Mouse (Mus musculus) neural tube, embryonic 14.5 days (tissue): ENCODE data around the gene Kcnq2. TPM values are rescaled to one million over a fixed set of nuclear protein-coding genes. Genes with fewer than 3 reads are reported as not detected.
A peak's percentile ranks its signal among the peaks of the same experiment; 100 is the strongest.

Experiments used
- ATAC-seq: fragments of 200-750 bp; cut with Nextera tagmentation; 2 replicates; pipeline ENCODE4 v1.8.0; 2017; ENCODE audit warnings: low read depth, mild to moderate bottlenecking, moderate TSS enrichment, moderate library complexity
- H3K27ac ChIP-seq: fragments of 300-500 bp; sonication (generic); 2 replicates; pipeline ENCODE4 v1.5.1; 2014; ENCODE audit warnings: low read depth, mild to moderate bottlenecking, control low read depth, low read length, moderate library complexity, mixed read lengths
- H3K27me3 ChIP-seq: fragments of 300-500 bp; sonication (generic); 2 replicates; pipeline ENCODE4 v1.6.1; 2014; ENCODE audit warnings: low read length; ENCODE audit not compliant: control insufficient read depth, insufficient read depth
- H3K36me3 ChIP-seq: fragments of 300-500 bp; sonication (generic); 2 replicates; pipeline ENCODE4 v1.6.1; 2014; ENCODE audit warnings: low read length, mixed read lengths; ENCODE audit not compliant: control insufficient read depth, insufficient read depth
- H3K4me1 ChIP-seq: fragments of 300-500 bp; sonication (generic); 2 replicates; pipeline ENCODE4 v1.6.1; 2014; ENCODE audit warnings: low read length; ENCODE audit not compliant: control insufficient read depth, insufficient read depth
- H3K4me2 ChIP-seq: fragments of 300-500 bp; sonication (generic); 2 replicates; pipeline ENCODE4 v1.6.1; 2014; ENCODE audit warnings: mild to moderate bottlenecking, low read depth, low read length, control low read depth
- H3K4me3 ChIP-seq: fragments of 300-500 bp; sonication (generic); 2 replicates; pipeline ENCODE4 v1.5.1; 2014; ENCODE audit warnings: low read depth, low read length, control low read depth, mixed read lengths
- H3K9ac ChIP-seq: fragments of 300-500 bp; sonication (generic); replicated peaks from 2 replicates; pipeline ENCODE4 v1.6.1; 2014; ENCODE audit warnings: low read depth, mild to moderate bottlenecking, control low read depth, low read length, mixed read lengths
- H3K9me3 ChIP-seq: fragments of 300-500 bp; sonication (generic); 2 replicates; pipeline ENCODE4 v1.6.1; 2016; ENCODE audit warnings: low read length; ENCODE audit not compliant: control insufficient read depth
- WGBS: fragments of 180-500 bp; shearing (Covaris S2); extraction: QIAGEN DNeasy Blood & Tissue Kit; methylation state at CpG from one replicate; pipeline ENCODE4 v1.1.7; 2014; 5-methylcytosine and 5-hydroxymethylcytosine counted together
- polyA plus RNA-seq: library from polyadenylated mRNA; unstranded; fragments of >200 nt; fragmentation: Nextera tagmentation; extraction: Ambion mirVana; gene quantifications from 2 replicates; pipeline ENCODE4 v1.2.1, GENCODE M21; 2014

Gene Kcnq2
- polyA plus RNA-seq, 1 experiment from 2014 or later: 56.7 TPM

GRCm38 (mm10) chr2:181102161-181102560 is 32.9 kb downstream of the Kcnq2 start:
- peaks cover 4% of the 10 kb centered on the region for H3K36me3 ChIP-seq
- WGBS: 13% methylated on average over 2 of the region's 2 CpGs
- H3K27ac ChIP-seq: peak overlapping the region; percentile 45
- no peak overlapping the region for H3K4me3 ChIP-seq
- H3K9ac ChIP-seq: no peak overlapping the region
- peaks cover 9% of the 10 kb centered on the region; the same call in 1 of the 2 replicates for H3K4me1 ChIP-seq
- H3K27me3 ChIP-seq: no peaks in the 10 kb centered on the region
- H3K4me2 ChIP-seq: no peak overlapping the region
- no peaks in the 10 kb centered on the region for H3K9me3 ChIP-seq
- ATAC-seq: peak; percentile 63; the same call in 1 of the 2 replicates

GRCm38 (mm10) chr2:181101626-181102025 is 33.5 kb downstream of the Kcnq2 start:
- Histone ChIP-seq H3K9ac (no peak overlapping the region), H3K27me3 (no peaks in the 10 kb centered on the region), H3K9me3 (no peaks in the 10 kb centered on the region), H3K4me2 (no peak overlapping the region), H3K36me3 (peaks cover 9% of the 10 kb centered on the region), H3K4me1 (peaks cover 9% of the 10 kb centered on the region; the same call in 1 of the 2 replicates), H3K4me3 (no peak overlapping the region), H3K27ac (peak overlapping the region; percentile 45; the same call in 1 of the 2 replicates)
- peak; percentile 52; the same call in 1 of the 2 replicates for ATAC-seq
- WGBS: 33% methylated on average over 1 of the region's 1 CpGs

DNA sequence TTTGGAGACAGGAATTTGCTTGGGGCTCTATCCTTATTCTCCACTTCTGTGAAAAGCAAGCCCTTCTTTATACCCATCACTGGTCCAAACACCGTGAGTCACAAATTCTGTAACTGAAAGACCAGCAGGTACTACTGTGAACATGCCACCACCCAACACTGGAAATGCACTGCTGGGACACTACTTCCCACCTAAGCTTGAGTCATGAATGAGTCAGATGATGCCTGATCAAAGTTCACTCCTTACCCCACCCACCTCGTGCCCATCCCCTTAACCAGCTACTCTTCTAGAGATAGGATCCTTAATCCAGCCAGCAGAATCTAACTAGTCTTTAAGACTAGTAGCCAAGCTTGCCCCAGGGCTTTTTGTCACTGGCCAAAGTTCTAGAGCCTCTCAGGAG is 35.0 kb downstream of the Kcnq2 start:
- Histone ChIP-seq H3K4me3 (no peak overlapping the region), H3K9me3 (no peaks in the 10 kb centered on the region), H3K9ac (no peak overlapping the region), H3K27ac (no peak overlapping the region), H3K4me1 (peaks cover 9% of the 10 kb centered on the region; the same call in 1 of the 2 replicates), H3K27me3 (no peaks in the 10 kb centered on the region), H3K4me2 (no peak overlapping the region), H3K36me3 (peaks cover 14% of the 10 kb centered on the region)
- ATAC-seq: no peak
- 91% methylated on average over 2 of the region's 2 CpGs for WGBS

- ATAC-seq: no peak
- Histone ChIP-seq H3K4me1 (no peaks in the 10 kb centered on the region), H3K27ac (no peak overlapping the region), H3K9me3 (no peaks in the 10 kb centered on the region), H3K4me2 (no peak overlapping the region), H3K36me3 (peaks cover 21% of the 10 kb centered on the region), H3K4me3 (no peak overlapping the region), H3K9ac (no peak overlapping the region), H3K27me3 (no peaks in the 10 kb centered on the region)
- WGBS: 83% methylated on average over 3 of the region's 3 CpGs
Observed at GRCm38 (mm10) chr2:181090123-181090522, 45.0 kb downstream of the Kcnq2 start.

DNA sequence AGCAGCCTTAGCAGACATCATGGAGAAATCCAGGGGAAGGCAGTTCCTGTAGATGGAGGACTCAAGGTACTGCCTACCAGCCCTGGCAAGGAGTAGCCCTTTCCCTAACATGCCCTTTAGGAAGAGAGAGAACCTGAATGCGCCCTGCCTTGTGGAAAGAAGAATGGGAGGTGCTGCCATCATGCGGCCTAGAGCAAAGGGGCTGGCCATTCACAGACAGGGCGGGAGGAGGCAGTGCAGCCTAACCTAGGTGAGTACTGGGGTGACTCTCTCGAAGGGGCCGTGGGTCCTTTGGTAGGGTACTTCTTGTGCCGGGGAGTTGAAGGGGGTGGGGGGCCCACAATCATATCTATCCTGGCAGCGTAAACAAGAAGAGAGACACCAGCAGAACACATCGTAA is 50.1 kb downstream of the Kcnq2 start:
- no peaks in the 10 kb centered on the region for H3K4me1 ChIP-seq
- 66% methylated on average over 8 of the region's 8 CpGs for WGBS
- H3K36me3 ChIP-seq: peaks cover 40% of the 10 kb centered on the region

GRCm38 (mm10) chr2:181083945-181084344 is 51.2 kb downstream of the Kcnq2 start:
- Histone ChIP-seq H3K27ac (no peak overlapping the region), H3K9me3 (no peaks in the 10 kb centered on the region), H3K4me2 (no peak overlapping the region), H3K4me3 (no peak overlapping the region), H3K4me1 (no peaks in the 10 kb centered on the region), H3K36me3 (peaks cover 40% of the 10 kb centered on the region), H3K27me3 (no peaks in the 10 kb centered on the region), H3K9ac (no peak overlapping the region)
- no peak for ATAC-seq
- 77% methylated on average over 4 of the region's 4 CpGs for WGBS

More for the DNA sequence above, 50.1 kb downstream of the Kcnq2 start:
- Histone ChIP-seq H3K4me2 (no peak overlapping the region), H3K9me3 (no peaks in the 10 kb centered on the region), H3K9ac (no peak overlapping the region), H3K27me3 (no peaks in the 10 kb centered on the region), H3K27ac (no peak overlapping the region), H3K4me3 (no peak overlapping the region)
- no peak for ATAC-seq

DNA sequence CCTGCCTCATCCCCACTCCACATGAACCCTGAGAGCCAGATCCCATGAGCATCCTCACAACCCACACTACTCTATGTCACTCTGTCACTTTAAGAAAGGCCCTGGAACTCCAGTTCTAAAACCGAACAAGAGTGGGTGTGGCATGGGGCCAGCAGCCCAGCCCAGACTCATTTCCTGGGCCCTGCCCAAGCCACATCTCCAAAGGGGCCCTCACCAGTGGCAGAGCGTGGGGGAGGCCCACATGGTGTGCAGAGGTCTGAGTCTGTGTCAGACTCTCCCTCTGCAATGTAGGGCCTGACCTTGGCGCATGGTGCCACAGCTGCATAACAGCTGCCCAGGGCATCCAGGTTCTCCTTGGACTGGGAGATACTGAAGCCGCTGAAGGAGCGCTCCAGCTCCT is 54.2 kb downstream of the Kcnq2 start:
- Histone ChIP-seq H3K27ac (no peak overlapping the region), H3K4me3 (no peak overlapping the region), H3K9me3 (no peaks in the 10 kb centered on the region), H3K4me2 (no peak overlapping the region), H3K27me3 (no peaks in the 10 kb centered on the region), H3K4me1 (no peaks in the 10 kb centered on the region), H3K36me3 (peaks cover 21% of the 10 kb centered on the region), H3K9ac (no peak overlapping the region)
- ATAC-seq: no peak
- 59% methylated on average over 5 of the region's 5 CpGs for WGBS

DNA sequence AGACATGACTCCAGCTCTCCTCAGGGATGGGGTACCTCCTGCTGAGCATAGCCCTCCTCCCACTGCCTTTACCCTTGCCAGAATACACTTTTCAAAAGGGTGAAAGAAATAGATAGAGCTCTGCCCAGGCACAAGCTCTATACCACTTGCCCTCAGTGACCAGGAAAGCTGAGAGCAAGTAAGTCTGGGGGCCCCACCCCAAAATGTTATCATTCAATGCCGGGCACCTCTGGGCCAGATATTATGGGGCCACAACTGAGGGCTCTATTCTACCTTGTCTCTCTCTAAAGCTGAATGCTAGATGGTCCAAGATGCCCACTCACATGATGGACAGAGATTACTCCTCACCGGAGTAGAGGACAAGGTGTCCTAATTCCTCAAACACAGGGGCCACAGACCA is 55.6 kb downstream of the Kcnq2 start:
- H3K9ac ChIP-seq: no peak overlapping the region
- no peaks in the 10 kb centered on the region for H3K9me3 ChIP-seq
- H3K4me3 ChIP-seq: no peak overlapping the region
- no peaks in the 10 kb centered on the region for H3K4me1 ChIP-seq
- WGBS: 91% methylated on average over 2 of the region's 2 CpGs
- no peak for ATAC-seq
- no peak overlapping the region for H3K4me2 ChIP-seq
- H3K27ac ChIP-seq: no peak overlapping the region
- H3K36me3 ChIP-seq: peaks cover 19% of the 10 kb centered on the region
- H3K27me3 ChIP-seq: no peaks in the 10 kb centered on the region

GRCm38 (mm10) chr2:181078908-181079307 is 56.2 kb downstream of the Kcnq2 start:
- WGBS: 91% methylated on average over 2 of the region's 2 CpGs
- H3K4me2 ChIP-seq: no peak overlapping the region
- peaks cover 19% of the 10 kb centered on the region for H3K36me3 ChIP-seq
- H3K9ac ChIP-seq: no peak overlapping the region
- no peaks in the 10 kb centered on the region for H3K9me3 ChIP-seq
- no peak overlapping the region for H3K27ac ChIP-seq
- no peak for ATAC-seq
- no peaks in the 10 kb centered on the region for H3K4me1 ChIP-seq
- H3K27me3 ChIP-seq: no peaks in the 10 kb centered on the region
- H3K4me3 ChIP-seq: no peak overlapping the region
